Mouse (Mus musculus): ENCODE results near the gene Ppox.
A peak's percentile ranks its signal among the peaks of the same experiment; 100 is the strongest.

Gene Ppox

DNA sequence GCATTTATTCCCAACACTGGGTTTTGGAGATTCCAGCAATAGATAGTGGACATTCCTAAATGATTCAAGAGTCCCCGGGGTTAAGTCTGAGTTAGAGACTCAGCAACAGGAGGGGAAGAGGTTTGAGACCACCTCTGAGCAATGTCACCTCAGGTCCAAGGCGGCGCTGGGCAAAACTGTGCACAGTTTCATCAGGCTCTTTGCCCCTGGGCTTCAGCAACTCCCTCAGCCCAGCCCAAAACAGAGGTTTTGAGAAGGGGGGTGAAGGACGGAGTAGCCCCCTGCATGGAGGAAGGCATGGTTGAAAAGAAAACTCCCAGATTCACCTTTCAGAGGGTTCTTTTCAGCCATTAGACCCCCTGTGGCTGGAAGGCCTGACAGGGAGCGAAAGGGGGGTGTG is 1.3 kb downstream of the Ppox start:
- H3K36me3 ChIP-seq (ENCODE audit: control insufficient read depth, insufficient read depth, low read length, poor library complexity, severe bottlenecking) = peaks cover 7% of the 10 kb centered on the region
- no peak for DNase-seq (ENCODE audit: low read depth, low spot score)
- no peaks in the 10 kb centered on the region for H3K27me3 ChIP-seq (ENCODE audit: control insufficient read depth, insufficient read depth, low read length, poor library complexity, severe bottlenecking)

DNA sequence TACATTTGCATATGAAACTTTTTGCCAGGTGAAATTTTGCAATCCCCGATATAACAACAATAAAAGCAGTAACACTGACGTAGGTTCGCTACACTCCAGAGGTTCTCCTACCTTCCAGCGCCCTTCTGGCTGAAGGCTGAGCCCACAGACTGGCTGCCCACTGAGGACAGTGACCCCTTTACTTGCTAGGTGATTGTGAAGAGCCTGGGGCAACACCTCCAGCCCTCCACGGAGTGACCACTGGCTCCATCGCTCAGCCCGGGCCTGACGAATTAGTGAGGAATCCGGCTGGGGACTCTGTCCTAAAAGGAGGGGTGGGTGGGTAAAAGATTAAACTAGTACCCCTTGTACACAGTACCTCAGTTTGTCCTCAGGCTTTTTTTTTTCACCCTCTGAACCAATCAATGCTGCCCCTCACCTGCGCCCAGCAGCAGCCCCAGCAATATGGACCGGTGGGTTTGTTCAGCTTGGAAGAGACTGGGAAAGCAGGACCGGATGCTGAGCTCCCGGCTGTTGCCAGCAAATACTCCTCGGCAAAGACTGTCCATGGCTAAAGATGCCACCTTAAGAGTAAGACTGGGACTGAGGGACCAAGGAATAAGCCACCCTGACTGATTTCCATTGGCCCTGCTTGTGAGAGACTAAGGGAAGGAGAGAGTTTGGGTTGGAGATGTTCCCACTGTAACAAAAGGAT is 1.8 kb downstream of the Ppox start:
- no peaks in the 10 kb centered on the region for H3K27me3 ChIP-seq (ENCODE audit: control insufficient read depth, insufficient read depth, low read length, poor library complexity, severe bottlenecking)
- peaks cover 7% of the 10 kb centered on the region for H3K36me3 ChIP-seq (ENCODE audit: control insufficient read depth, insufficient read depth, low read length, poor library complexity, severe bottlenecking)
- no peak for DNase-seq (ENCODE audit: low read depth, low spot score)

DNA sequence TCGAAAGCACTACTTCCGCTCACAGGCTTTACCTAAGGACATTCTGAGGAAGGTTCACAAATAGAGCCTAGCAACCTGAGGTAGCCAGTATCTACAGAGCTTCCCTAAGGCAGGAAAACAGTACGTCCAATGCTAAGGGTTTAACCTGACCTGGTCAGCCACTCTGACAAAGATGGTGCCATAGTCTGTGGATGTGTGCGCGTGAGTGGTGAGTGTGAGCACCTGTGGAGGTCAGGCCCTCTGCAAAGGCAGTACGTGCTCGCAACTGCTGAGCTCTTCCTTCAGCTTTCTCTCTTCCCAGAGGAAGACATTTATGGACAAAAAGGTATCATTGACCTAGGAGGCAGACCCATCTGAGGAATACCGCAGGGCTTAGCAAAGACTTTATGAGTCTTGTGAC is 2.5 kb downstream of the Ppox start:
- no peak for DNase-seq (ENCODE audit: low read depth, low spot score)
- Histone ChIP-seq H3K27me3 (ENCODE audit: control insufficient read depth, insufficient read depth, low read length, poor library complexity, severe bottlenecking) (no peaks in the 10 kb centered on the region), H3K36me3 (ENCODE audit: control insufficient read depth, insufficient read depth, low read length, poor library complexity, severe bottlenecking) (peaks cover 9% of the 10 kb centered on the region; the same call in 1 of the 2 replicates)

DNA sequence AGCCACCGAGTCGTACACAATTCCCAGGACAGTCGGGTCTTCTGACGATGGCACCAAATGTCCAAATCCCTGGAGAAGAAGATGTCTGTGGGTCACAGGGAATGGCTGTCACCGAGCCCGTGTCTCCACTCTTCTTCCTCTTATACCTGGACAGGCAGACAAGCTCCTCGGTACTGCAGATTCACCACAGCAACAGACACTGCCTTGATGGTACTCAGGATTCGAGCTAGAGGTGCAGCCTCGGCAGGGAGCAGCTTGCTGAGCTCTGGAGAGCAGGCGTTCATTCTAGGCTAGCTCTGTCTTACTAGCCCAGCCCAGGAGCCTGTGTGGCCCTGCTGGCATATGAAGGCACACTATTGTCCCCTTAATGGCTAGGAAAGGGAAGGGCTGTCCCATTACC is 3.2 kb downstream of the Ppox start:
- DNase-seq (ENCODE audit: low read depth, low spot score) = no peak
- H3K27me3 ChIP-seq (ENCODE audit: control insufficient read depth, insufficient read depth, low read length, poor library complexity, severe bottlenecking) = no peaks in the 10 kb centered on the region

DNA sequence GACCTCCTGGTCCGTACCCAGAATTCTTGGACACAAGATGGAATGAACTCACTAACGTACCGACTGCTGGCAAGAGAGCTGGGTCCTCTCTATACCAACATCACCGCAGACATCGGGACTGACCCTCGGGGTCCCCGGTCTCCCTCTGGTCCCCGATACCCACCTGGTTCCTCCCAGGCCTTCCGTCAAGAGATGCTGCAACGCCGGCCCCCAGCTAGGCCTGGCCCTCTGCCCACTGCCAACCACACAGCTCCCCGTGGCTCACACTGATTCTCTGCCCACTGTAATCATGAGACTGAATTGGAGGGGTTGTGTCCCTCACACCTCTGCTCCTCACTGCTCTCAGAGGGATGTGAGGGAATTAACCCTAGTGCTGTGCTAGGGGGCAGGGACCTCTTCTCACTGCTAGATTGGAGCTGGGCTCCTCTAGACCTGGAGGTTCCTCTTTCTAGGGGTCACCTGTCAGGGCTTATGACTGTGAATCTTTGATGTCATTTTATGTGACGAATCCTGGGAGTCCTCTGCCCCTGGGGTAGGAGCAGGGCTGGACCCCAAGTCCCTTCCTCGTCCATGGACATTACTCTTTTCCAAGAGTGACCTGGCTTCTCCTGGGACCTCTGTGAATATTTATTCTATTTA is 4.8 kb downstream of the Ppox start:
- DNase-seq (ENCODE audit: low read depth, low spot score) = no peak
- Histone ChIP-seq H3K27me3 (ENCODE audit: control insufficient read depth, insufficient read depth, low read length, poor library complexity, severe bottlenecking) (no peaks in the 10 kb centered on the region), H3K36me3 (ENCODE audit: control insufficient read depth, insufficient read depth, low read length, poor library complexity, severe bottlenecking) (peaks cover 12% of the 10 kb centered on the region; the same call in 1 of the 2 replicates)

More for the DNA sequence above, 3.2 kb downstream of the Ppox start:
- peaks cover 12% of the 10 kb centered on the region; the same call in 1 of the 2 replicates for H3K36me3 ChIP-seq (ENCODE audit: control insufficient read depth, insufficient read depth, low read length, poor library complexity, severe bottlenecking)

DNA sequence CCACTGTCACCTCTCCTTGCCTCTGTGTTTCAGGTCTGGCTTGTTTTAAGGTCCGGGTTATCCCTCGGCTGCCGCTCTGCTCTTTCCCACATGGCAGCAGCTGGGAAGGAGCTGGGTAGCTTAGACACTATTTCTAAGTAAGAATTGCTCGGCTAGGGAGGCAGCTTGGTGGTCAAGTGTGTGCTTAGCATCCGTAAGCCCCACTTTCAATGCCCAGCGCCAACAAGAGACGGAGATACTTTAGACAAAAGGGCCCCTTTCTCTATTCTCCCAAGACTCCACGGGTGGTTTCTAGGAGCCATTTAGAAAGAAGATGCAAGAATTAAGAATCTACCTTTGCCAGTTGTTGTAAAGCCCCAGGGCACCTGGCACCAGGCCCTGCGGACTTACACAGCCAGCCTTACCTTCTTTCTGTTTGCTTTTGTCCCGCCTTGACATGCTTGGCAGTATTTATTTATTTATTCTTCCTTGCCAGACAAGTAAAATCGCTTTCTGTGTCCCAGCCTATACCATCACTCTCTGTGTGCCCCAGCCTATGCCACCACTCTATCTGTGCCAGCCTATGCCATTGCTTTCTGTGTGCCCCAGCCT is 5.7 kb downstream of the Ppox start:
- H3K27me3 ChIP-seq (ENCODE audit: control insufficient read depth, insufficient read depth, low read length, poor library complexity, severe bottlenecking) = no peaks in the 10 kb centered on the region
- no peak for DNase-seq (ENCODE audit: low read depth, low spot score)
- H3K36me3 ChIP-seq (ENCODE audit: control insufficient read depth, insufficient read depth, low read length, poor library complexity, severe bottlenecking) = peaks cover 12% of the 10 kb centered on the region; the same call in 1 of the 2 replicates

DNA sequence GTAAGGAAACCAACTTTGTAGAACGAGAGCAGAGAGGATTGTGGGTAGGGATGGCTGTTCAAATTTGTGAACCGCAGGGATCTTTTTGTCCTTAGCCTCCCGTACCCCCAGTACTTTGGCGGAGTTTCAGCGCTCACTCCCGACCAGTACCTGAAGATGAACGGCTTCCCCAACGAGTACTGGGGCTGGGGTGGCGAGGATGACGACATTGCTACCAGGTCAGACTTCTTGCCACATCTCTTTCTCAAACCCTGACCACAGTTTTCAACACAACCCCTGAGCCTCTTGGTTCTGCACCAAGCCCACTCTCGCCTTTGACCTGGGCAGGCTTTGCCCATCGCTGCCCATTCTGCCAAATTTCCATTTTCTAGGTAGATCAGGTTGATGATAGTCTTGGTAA is 6.8 kb downstream of the Ppox start:
- H3K27me3 ChIP-seq (ENCODE audit: control insufficient read depth, insufficient read depth, low read length, poor library complexity, severe bottlenecking) = no peaks in the 10 kb centered on the region
- no peak for DNase-seq (ENCODE audit: low read depth, low spot score)

DNA sequence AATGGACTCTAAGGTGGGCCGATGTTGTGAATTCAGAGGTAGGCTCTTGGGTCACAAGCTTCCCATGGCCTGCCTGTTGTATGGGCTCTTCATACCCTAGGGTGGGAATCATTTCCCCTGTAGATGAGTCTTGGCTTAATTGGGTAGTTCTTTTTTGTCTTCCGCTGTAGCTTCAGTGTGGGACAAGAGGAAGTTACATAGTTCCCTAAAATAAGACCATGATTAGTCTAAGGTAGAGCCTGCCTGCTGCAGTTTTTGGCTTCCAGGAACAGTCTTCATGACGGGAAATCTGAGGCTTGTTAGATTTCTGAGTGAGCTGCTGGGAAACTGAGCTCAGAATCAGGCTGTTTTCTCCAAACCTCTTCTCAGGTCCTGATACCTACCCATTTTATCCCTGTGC is 8.9 kb downstream of the Ppox start:
- H3K36me3 ChIP-seq (ENCODE audit: control insufficient read depth, insufficient read depth, low read length, poor library complexity, severe bottlenecking) = peaks cover 12% of the 10 kb centered on the region; the same call in 1 of the 2 replicates
- peak; percentile 44 for DNase-seq (ENCODE audit: low read depth, low spot score)
- no peaks in the 10 kb centered on the region for H3K27me3 ChIP-seq (ENCODE audit: control insufficient read depth, insufficient read depth, low read length, poor library complexity, severe bottlenecking)

More for the DNA sequence above, 6.8 kb downstream of the Ppox start:
- H3K36me3 ChIP-seq (ENCODE audit: control insufficient read depth, insufficient read depth, low read length, poor library complexity, severe bottlenecking) = peaks cover 12% of the 10 kb centered on the region; the same call in 1 of the 2 replicates

DNA sequence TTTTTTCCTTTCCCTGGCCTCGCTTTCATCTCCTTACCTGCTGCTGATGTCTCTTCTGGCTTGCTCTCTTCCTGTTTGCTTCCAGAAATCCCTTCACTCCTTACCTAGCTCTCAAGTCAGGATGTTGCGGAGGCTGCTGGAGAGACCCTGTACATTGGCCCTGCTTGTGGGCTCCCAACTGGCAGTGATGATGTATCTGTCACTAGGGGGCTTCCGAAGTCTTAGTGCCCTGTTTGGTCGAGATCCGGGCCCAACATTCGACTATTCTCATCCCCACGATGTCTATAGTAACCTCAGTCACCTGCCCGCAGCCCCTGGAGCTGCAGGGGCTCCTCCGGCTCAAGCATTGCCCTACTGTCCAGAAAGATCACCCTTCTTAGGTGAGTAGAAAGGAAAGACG is 9.4 kb downstream of the Ppox start:
- Histone ChIP-seq H3K27me3 (ENCODE audit: control insufficient read depth, insufficient read depth, low read length, poor library complexity, severe bottlenecking) (no peaks in the 10 kb centered on the region), H3K36me3 (ENCODE audit: control insufficient read depth, insufficient read depth, low read length, poor library complexity, severe bottlenecking) (peaks cover 12% of the 10 kb centered on the region; the same call in 1 of the 2 replicates)
- peak; percentile 24 for DNase-seq (ENCODE audit: low read depth, low spot score)

DNA sequence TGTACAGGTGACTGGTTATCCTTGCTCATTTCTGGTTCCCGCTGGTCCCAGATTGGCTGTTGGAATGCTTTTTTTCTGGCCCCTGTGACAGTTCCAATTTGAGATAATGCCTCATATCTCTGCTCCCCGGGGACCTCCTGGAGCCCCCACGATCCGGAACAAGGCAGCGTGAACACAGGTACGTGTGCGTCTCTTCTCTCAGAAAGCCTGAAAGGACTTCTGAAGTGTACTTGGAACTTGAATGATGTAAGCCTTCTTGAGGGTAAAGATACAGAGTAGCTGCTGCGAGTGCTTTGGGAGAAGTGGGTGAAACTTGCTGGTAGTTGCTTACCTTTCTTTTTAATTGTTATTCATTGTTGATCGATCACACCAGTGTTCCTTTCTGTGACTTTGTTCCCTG is 9.8 kb downstream of the Ppox start:
- Histone ChIP-seq H3K36me3 (ENCODE audit: control insufficient read depth, insufficient read depth, low read length, poor library complexity, severe bottlenecking) (peaks cover 10% of the 10 kb centered on the region; the same call in 1 of the 2 replicates), H3K27me3 (ENCODE audit: control insufficient read depth, insufficient read depth, low read length, poor library complexity, severe bottlenecking) (no peaks in the 10 kb centered on the region)
- DNase-seq (ENCODE audit: low read depth, low spot score) = no peak

DNA sequence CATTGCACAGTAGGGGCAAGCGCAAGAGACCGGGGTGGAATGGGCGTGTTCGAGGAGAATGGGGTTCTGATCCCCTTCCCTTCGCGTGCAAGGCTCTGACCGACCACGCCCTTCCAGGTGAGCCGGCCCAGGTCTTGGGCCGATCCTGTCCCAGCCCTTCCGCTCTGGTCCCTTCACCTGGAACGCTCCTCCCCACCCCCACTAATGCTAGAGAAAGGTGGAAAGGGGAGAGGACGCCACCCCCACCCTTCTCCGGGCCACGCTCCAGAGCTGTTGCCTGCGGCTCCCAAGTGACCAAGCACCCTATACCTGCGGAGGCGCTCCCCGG is 10.4 kb downstream of the Ppox start:
- DNase-seq (ENCODE audit: low read depth, low spot score) = no peak
- Histone ChIP-seq H3K36me3 (ENCODE audit: control insufficient read depth, insufficient read depth, low read length, poor library complexity, severe bottlenecking) (peaks cover 7% of the 10 kb centered on the region; the same call in 1 of the 2 replicates), H3K27me3 (ENCODE audit: control insufficient read depth, insufficient read depth, low read length, poor library complexity, severe bottlenecking) (no peaks in the 10 kb centered on the region)

DNA sequence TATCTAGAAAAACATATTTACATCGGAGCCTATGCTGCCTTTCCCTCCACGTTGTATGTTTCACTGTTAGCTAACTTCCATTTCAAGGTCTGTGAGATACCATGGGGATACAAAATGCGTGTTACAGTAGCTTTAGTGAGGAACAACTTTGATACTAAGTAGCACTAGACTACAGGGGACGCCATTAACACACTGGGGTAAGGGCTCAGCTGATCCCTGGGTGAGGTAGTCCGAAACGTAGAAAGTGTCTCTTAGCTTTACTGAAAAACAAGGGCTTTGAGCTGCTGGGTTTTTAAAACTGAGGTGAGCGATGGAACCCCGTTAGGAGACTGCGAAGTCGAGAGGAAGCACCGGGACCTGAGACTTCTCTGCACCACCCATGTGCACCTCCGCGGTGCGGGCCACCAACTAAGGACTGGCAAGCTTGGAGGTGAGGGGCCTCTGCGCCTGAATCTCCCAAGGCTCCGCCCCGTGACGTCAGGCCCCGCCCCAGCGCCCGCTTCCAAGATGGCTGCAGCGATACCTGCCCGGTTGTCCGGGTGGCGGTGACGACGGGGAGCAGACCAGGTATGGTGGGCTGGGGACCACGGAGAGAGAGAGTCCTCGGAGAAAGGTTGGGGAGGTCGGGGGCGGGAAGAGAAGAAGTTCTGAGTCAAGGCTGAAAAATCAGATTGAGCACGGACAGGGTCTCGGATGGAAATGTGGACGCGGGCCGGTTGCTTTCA is 11.0 kb downstream of the Ppox start, which contains the start of gene B4galt3:
Gene B4galt3, plus strand, starts transcription at position 481 of the 725 bp plus-strand sequence.
- Histone ChIP-seq H3K36me3 (ENCODE audit: control insufficient read depth, insufficient read depth, low read length, poor library complexity, severe bottlenecking) (peaks cover 7% of the 10 kb centered on the region; the same call in 1 of the 2 replicates), H3K27me3 (ENCODE audit: control insufficient read depth, insufficient read depth, low read length, poor library complexity, severe bottlenecking) (no peaks in the 10 kb centered on the region)
- DNase-seq (ENCODE audit: low read depth, low spot score) = peak; percentile 93

DNA sequence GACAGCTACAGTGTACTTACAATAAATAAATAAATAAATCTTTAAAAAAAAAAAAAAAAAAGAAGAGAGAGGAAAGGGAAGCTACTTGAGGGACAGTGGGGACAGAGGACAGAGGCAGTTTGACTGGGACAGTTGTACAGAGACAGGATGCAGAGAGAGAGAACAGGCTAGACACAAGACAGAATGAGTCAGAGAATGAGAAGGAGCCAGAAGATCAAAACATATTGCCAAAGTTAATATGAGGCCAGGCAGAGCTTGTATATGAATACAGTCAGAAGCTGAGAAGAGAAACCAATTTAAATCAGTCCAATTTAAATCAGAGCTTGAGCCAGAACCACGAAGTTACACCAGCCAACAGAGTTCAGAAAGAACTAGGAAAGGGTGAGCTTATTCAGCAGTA is 12.6 kb downstream of the Ppox start:
- Histone ChIP-seq H3K27me3 (ENCODE audit: control insufficient read depth, insufficient read depth, low read length, poor library complexity, severe bottlenecking) (no peaks in the 10 kb centered on the region), H3K36me3 (ENCODE audit: control insufficient read depth, insufficient read depth, low read length, poor library complexity, severe bottlenecking) (peaks cover 3% of the 10 kb centered on the region; the same call in 1 of the 2 replicates)
- no peak for DNase-seq (ENCODE audit: low read depth, low spot score)

DNA sequence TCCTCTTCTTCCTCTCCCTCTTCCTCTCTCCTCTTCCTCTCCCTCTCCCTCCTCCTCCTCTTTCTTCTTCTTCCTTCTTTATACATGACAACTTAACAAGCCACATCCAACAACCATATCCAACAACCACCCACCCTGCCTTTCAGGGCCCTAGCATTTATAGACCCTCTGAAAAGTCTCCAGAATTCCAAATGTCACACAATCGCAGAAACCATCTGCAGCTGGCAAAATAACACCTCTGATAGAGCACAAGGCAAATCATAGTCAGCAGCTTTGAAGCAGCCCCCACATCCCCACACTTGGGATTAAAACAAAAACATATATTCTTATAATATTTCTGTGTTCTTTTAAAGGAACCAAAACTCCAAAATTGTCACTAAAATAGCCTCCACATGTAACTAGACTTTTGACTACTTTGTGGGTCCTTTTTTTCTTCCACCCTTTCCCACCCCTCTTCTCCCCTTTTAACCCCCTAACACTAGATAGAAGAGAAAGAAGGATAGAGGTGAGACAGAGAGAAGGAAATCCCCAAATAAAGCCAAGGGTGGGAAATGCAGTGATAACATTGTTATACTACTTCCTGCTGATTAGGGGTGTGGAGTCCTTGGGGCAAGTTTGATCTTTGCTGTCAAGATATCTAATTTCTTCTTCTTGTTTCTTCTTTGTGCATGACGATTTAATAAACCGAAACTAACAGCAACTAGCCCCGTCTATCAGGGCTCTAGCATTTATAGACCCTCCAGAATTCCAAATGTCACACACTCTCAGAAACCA is 14.8 kb downstream of the Ppox start:
- no peaks in the 10 kb centered on the region for H3K27me3 ChIP-seq (ENCODE audit: control insufficient read depth, insufficient read depth, low read length, poor library complexity, severe bottlenecking)
- H3K36me3 ChIP-seq (ENCODE audit: control insufficient read depth, insufficient read depth, low read length, poor library complexity, severe bottlenecking) = no peaks in the 10 kb centered on the region
- no peak for DNase-seq (ENCODE audit: low read depth, low spot score)

All from splenic B cell, adult 2 months (primary cell).